Mouse (Mus musculus) CH12.LX (cell line): Measurements from ENCODE around the gene Chd9. TPM values are rescaled to one million over a fixed set of nuclear protein-coding genes. Genes with fewer than 3 reads are reported as not detected.

Source experiments
- DNase-seq: peaks from one replicate; pipeline ENCODE4 v3.0.0-alpha.2; 2013; ENCODE audit errors: extremely low read depth
- H3K27ac ChIP-seq: 2 replicates; pipeline ENCODE4 v1.5.1; 2012; ENCODE audit warnings: low read depth, mild to moderate bottlenecking, control low read depth, moderate library complexity; ENCODE audit not compliant: insufficient read depth
- H3K27me3 ChIP-seq: replicated peaks from 2 replicates; pipeline ENCODE3; 2012; ENCODE audit warnings: inconsistent platforms
- H3K36me3 ChIP-seq, 2 experiments: replicated peaks in 1 of 2; 2 replicates each; pipeline versions ENCODE3 to v1.6.1; 2012; ENCODE audit warnings: inconsistent platforms in 1 of 2, low read length in 1 of 2, mild to moderate bottlenecking in 1 of 2, mixed read lengths in 1 of 2, moderate library complexity in 1 of 2; ENCODE audit not compliant: control insufficient read depth in 1 of 2, insufficient read depth in 1 of 2
- H3K4me1 ChIP-seq, 2 experiments: 2 replicates each; pipeline ENCODE4 v1.6.1; 2012; ENCODE audit warnings: inconsistent platforms in 1 of 2, moderate library complexity in 1 of 2; ENCODE audit not compliant: insufficient read depth in 2 of 2, control insufficient read depth in 1 of 2
- H3K4me2 ChIP-seq: 2 replicates; pipeline ENCODE4 v1.6.1; 2012; ENCODE audit warnings: low read depth, mild to moderate bottlenecking, control low read depth; ENCODE audit not compliant: poor library complexity, insufficient read depth, severe bottlenecking
- H3K4me3 ChIP-seq, 3 experiments: fragments of 150-350 bp in 1 of 3; sonication (generic) in 1 of 3; replicated peaks in 1 of 3; 2 replicates each; pipeline versions ENCODE3 to v1.5.1; 2011 to 2012; ENCODE audit warnings: low read depth in 2 of 3, low read length in 2 of 3, mild to moderate bottlenecking in 2 of 3, moderate library complexity in 2 of 3, control low read depth in 1 of 3, improper control_type of control experiment in 1 of 3, inconsistent platforms in 1 of 3, mixed read lengths in 1 of 3; ENCODE audit not compliant: poor library complexity in 1 of 3
- H3K79me2 ChIP-seq: replicated peaks from 2 replicates; pipeline ENCODE4 v1.6.1; 2012; ENCODE audit warnings: mild to moderate bottlenecking, moderate library complexity; ENCODE audit not compliant: control insufficient read depth, poor library complexity, insufficient read depth, severe bottlenecking; ENCODE audit errors: extremely low read depth
- H3K9ac ChIP-seq: 2 replicates; pipeline ENCODE4 v1.6.1; 2012; ENCODE audit warnings: low read depth, mild to moderate bottlenecking, control low read depth, moderate library complexity; ENCODE audit not compliant: insufficient read depth
- H3K9me3 ChIP-seq: replicated peaks from 2 replicates; pipeline ENCODE3; 2012; ENCODE audit warnings: low read length, inconsistent platforms, mixed read lengths
- BHLHE40 ChIP-seq: IDR thresholded peaks from 2 replicates; pipeline ENCODE4 v1.6.1; 2011; ENCODE audit warnings: mild to moderate bottlenecking, low read depth, low read length, improper control_type of control experiment
- CHD2 ChIP-seq: IDR thresholded peaks from 2 replicates; pipeline ENCODE4 v1.6.1; 2011; ENCODE audit warnings: low read length, improper control_type of control experiment
- CTCF ChIP-seq, 2 experiments: IDR thresholded peaks in 1 of 2; conservative IDR thresholded peaks in 1 of 2; 2 replicates each; pipeline ENCODE4 v1.5.1; 2011 to 2012; ENCODE audit warnings: low read depth in 2 of 2, low read length in 2 of 2, improper control_type of control experiment in 1 of 2, inconsistent platforms in 1 of 2, mild to moderate bottlenecking in 1 of 2, moderate library complexity in 1 of 2
- EP300 ChIP-seq: IDR thresholded peaks from 2 replicates; pipeline ENCODE4 v1.6.1; 2011; ENCODE audit warnings: low read length, improper control_type of control experiment
- HCFC1 ChIP-seq: IDR thresholded peaks from 2 replicates; pipeline ENCODE4 v1.6.1; 2012; ENCODE audit warnings: low read depth, mild to moderate bottlenecking, inconsistent platforms, low read length, improper control_type of control experiment
- IRF4 ChIP-seq: IDR thresholded peaks from 2 replicates; pipeline ENCODE4 v1.6.1; 2014; ENCODE audit warnings: low read depth, mild to moderate bottlenecking, inconsistent platforms, low read length, improper control_type of control experiment
- MXI1 ChIP-seq: IDR thresholded peaks from 2 replicates; pipeline ENCODE4 v1.6.1; 2011; ENCODE audit warnings: mild to moderate bottlenecking, low read depth, low read length, improper control_type of control experiment
- NELFE ChIP-seq: IDR thresholded peaks from 2 replicates; pipeline ENCODE4 v1.6.1; 2011; ENCODE audit warnings: low read depth, low read length, improper control_type of control experiment
- NRF1 ChIP-seq: IDR thresholded peaks from 2 replicates; pipeline ENCODE4 v1.6.1; 2014; ENCODE audit warnings: low read depth, mild to moderate bottlenecking, inconsistent platforms, low read length, improper control_type of control experiment, moderate library complexity
- POLR2A ChIP-seq: IDR thresholded peaks from 2 replicates; pipeline ENCODE4 v1.6.1; 2011; ENCODE audit warnings: low read depth, mild to moderate bottlenecking, improper control_type of control experiment, low read length
- RAD21 ChIP-seq: IDR thresholded peaks from 2 replicates; pipeline ENCODE4 v1.6.1; 2011; ENCODE audit warnings: low read depth, mild to moderate bottlenecking, low read length, improper control_type of control experiment, moderate library complexity
- RCOR1 ChIP-seq: conservative IDR thresholded peaks from 2 replicates; pipeline ENCODE4 v1.6.1; 2012; ENCODE audit warnings: low read depth, mild to moderate bottlenecking, inconsistent platforms, low read length, improper control_type of control experiment
- TBP ChIP-seq: conservative IDR thresholded peaks from 2 replicates; pipeline ENCODE4 v1.6.1; 2011; ENCODE audit warnings: low read depth, low read length, improper control_type of control experiment
- TCF12 ChIP-seq: IDR thresholded peaks from 2 replicates; pipeline ENCODE4 v1.6.1; 2014; ENCODE audit warnings: low read depth, mild to moderate bottlenecking, inconsistent platforms, low read length, improper control_type of control experiment
- USF1 ChIP-seq: IDR thresholded peaks from 2 replicates; pipeline ENCODE4 v1.6.1; 2014; ENCODE audit warnings: low read depth, mild to moderate bottlenecking, inconsistent platforms, low read length, improper control_type of control experiment
- ZC3H11A ChIP-seq: IDR thresholded peaks from 2 replicates; pipeline ENCODE4 v1.6.1; 2012; ENCODE audit warnings: low read depth, mild to moderate bottlenecking, inconsistent platforms, low read length, improper control_type of control experiment
- dilution Hi-C: fragments of 300-500 bp; cut with MboI; formaldehyde crosslinking; loops from 2 replicates; pipeline ENCODE4 v1.14.3; 2020; ENCODE audit warnings: low sequenced_read_pairs; ENCODE audit not compliant: extremely low pct_unique_long_range_greater_than_20kb, extremely low pct_ligation_motif_present
- in situ Hi-C: fragments of 300-500 bp; cut with MboI; formaldehyde crosslinking; loops from 3 replicates; pipeline ENCODE4 v1.14.3; 2019; ENCODE audit warnings: low sequenced_read_pairs, low pct_ligation_motif_present, low pct_unique_long_range_greater_than_20kb, mixed read lengths
- polyA plus RNA-seq: library from polyadenylated mRNA; unstranded; fragments of >175 nt; gene quantifications from 2 replicates; pipeline ENCODE4 v1.2.1, GENCODE M21; 2012; ENCODE audit warnings: low read depth; ENCODE audit not compliant: insufficient read length
- total RNA-seq, 2 experiments: library from RNA; depleted of rRNA; stranded (reverse); fragments of 300-350 nt in 1 of 2; fragments of >200 nt in 1 of 2; gene quantifications; 2 replicates each; pipeline ENCODE4 v1.2.3; 2012 to 2014

Gene Chd9
- total and polyA plus RNA-seq, 3 experiments = 12.7 to 188 (median 15.1) TPM

DNA sequence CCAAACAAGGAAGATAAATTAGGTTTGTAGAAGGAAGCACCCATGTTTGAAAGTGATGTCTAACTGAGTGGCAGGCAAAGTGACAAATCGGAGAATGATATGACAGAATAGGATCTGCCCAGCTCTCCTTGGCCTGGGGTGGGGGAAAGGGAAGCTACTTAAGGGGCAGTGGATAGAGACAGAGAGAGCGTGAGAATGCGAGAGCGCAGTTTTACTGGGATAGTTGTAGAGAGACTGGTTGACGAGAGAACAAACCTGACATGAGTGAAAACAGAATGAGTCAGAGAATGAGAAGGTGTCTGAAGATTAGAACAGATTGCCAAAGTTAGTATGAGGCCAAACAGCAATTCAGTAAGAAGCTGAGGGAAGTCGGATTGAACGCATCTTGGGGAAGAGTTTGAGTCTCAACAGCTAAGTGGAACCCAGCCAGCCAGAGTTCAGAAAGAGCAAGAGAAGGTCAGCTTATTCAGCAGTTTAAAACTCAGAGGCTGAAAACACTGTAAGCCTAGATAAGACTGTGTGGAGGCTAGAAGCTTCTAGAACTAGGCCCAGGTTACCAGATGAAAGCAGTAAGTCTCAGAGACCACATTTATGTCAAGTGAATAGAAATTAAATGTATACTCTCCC lies 231.8 kb downstream of the Chd9 start:
- Histone ChIP-seq H3K9ac (peak overlapping the region; percentile 9; the same call in 1 of the 2 replicates), H3K4me1 (peaks cover 4 to 20% of the 10 kb centered on the region in 2 experiments), H3K4me2 (peak overlapping the region; percentile 84; the same call in 1 of the 2 replicates), H3K27me3 (no peaks in the 10 kb centered on the region), H3K79me2 (no peaks in the 10 kb centered on the region), H3K4me3 (peak overlapping the region in 1 of 3 experiments; percentile 60), H3K36me3 (peaks cover 0 to 22% of the 10 kb centered on the region in 2 experiments), H3K27ac (no peak overlapping the region), H3K9me3 (no peaks in the 10 kb centered on the region)
- in situ Hi-C loops (no loop called here), dilution Hi-C loops (no loop called here)
- no peak for DNase-seq
- TF ChIP-seq CTCF (conservative IDR thresholded peaks at IDR 0.05 in 1 of 2, IDR thresholded peaks at IDR 0.05 in 1 of 2; ENCODE audit: low read depth in 2 of 2, low read length in 2 of 2) (no peak), USF1 (no peak), BHLHE40 (no peak), IRF4 (no peak), HCFC1 (no peak), CHD2 (no peak), ZC3H11A (no peak), EP300 (no peak)

DNA sequence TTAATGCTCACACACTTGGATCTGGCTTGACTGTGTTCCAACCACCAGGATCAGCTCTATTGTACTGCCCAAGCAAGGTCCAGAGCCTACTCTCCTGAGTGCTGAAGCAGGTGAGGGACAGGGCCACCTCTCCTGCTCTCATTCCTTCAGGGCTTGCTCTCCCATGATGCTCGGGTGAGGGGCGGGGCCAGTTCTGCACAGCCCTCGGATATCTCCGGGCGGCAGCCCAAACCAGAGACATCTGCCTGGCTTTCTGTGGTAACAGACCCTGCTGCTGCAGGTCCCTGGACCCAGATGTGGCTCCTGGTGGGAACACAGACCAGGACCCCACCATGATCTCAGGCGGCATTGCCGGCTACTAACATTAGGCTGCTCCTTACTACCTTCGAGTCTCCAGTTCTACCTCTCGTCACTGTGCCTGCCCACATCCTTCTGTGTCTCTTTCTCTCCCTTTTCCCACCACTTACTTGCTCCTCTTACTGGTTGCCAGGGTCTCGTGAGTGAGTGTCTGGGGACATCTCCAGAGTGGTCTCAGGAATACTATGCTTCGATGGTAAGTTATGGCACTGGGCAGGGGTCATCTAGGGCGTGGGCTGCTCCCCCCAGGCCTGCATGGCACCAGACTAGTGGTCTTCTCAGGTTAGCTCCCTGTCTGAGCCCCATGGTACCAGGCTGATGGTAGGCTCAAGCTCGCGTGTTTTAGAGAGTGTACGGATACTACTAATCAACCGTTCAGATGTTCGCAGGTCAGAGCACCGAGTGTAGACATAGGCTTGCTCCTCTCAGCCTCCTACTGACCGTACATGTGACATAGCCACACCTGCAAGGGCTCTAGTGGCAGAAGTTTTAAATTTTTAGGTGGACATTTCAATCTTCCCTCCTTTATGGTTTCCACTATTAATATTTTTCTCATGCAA lies 232.7 kb downstream of the Chd9 start:
- in situ Hi-C loops = no loop called here
- H3K4me2 ChIP-seq = peak overlapping the region; percentile 84
- peak overlapping the region; percentile 62 for H3K9ac ChIP-seq
- no peak overlapping the region for H3K27ac ChIP-seq
- H3K27me3 ChIP-seq = no peaks in the 10 kb centered on the region
- H3K79me2 ChIP-seq = no peaks in the 10 kb centered on the region
- dilution Hi-C loops = no loop called here
- peaks cover 9 to 26% of the 10 kb centered on the region in 2 experiments for H3K4me1 ChIP-seq
- TF ChIP-seq IRF4 (no peak), RCOR1 (no peak), CHD2 (no peak), RAD21 (no peak), POLR2A (peak; percentile 85), NELFE (peak; percentile 82), NRF1 (no peak), MXI1 (0 out of 2 replicates have a peak, but pooled peaks have one; percentile 8), TBP (0 out of 2 replicates have a peak, but pooled peaks have one; percentile 48), EP300 (no peak), TCF12 (peak; percentile 70; the same call in 1 of the 2 replicates)
- peak overlapping the region; percentile 59 to 67 (median 60) for H3K4me3 ChIP-seq
- no peaks in the 10 kb centered on the region for H3K9me3 ChIP-seq
- DNase-seq = peak; percentile 55
- peaks cover 0 to 14% of the 10 kb centered on the region in 2 experiments for H3K36me3 ChIP-seq
